Mouse (Mus musculus) monocyte, adult 2 months (primary cell): ENCODE data around the gene Gfy.

Experiments used
- DNase-seq, 2 experiments: peaks; one replicate each; pipeline ENCODE4 v3.0.0; 2022; ENCODE audit warnings: low spot score in 2 of 2, low read depth in 1 of 2

Gene Gfy

GRCm38 (mm10) chr7:45179469-45179868 is at the start of gene Gfy:
TSS of gene Gfy (minus strand) at chr7:45179569.
- no peak for DNase-seq

GRCm38 (mm10) chr7:45229046-45229445 is 49.7 kb upstream of the Gfy start:
- no peak for DNase-seq

GRCm38 (mm10) chr7:45228548-45228947 is 49.2 kb upstream of the Gfy start:
- no peak for DNase-seq

- DNase-seq, result no peak
Observed at GRCm38 (mm10) chr7:45226421-45226820, 47.1 kb upstream of the Gfy start.

- no peak for DNase-seq
Observed at GRCm38 (mm10) chr7:45224826-45225225, 45.5 kb upstream of the Gfy start.

- no peak for DNase-seq
Observed at GRCm38 (mm10) chr7:45221680-45222079, 42.3 kb upstream of the Gfy start.

GRCm38 (mm10) chr7:45216442-45217183 is 37.2 kb upstream of the Gfy start:
- DNase-seq, result no peak

GRCm38 (mm10) chr7:45215673-45216441 is 36.5 kb upstream of the Gfy start, which contains the start of gene Tead2:
TSS of gene Tead2 (plus strand) at chr7:45215753.
- DNase-seq, result no peak

GRCm38 (mm10) chr7:45213708-45214107 is 34.3 kb upstream of the Gfy start:
- DNase-seq, result no peak

GRCm38 (mm10) chr7:45212356-45212755 is 33.0 kb upstream of the Gfy start:
- no peak for DNase-seq

- DNase-seq, result no peak
Observed at GRCm38 (mm10) chr7:45211851-45212251, 32.5 kb upstream of the Gfy start, which contains the start of gene Dkkl1. TSS of gene Dkkl1 (minus strand) at chr7:45212147.

GRCm38 (mm10) chr7:45211070-45211469 is 31.7 kb upstream of the Gfy start:
- no peak for DNase-seq

- DNase-seq, result no peak
Observed at GRCm38 (mm10) chr7:45208260-45208659, 28.9 kb upstream of the Gfy start.

- peak; percentile 44 to 50 for DNase-seq
Observed at GRCm38 (mm10) chr7:45204380-45205143, 25.2 kb upstream of the Gfy start, which contains the start of gene Ccdc155. TSS of gene Ccdc155 (minus strand) at chr7:45204892.

GRCm38 (mm10) chr7:45202654-45203053 is 23.3 kb upstream of the Gfy start:
- DNase-seq, result no peak

- DNase-seq, result no peak
Observed at GRCm38 (mm10) chr7:45198961-45199360, 19.6 kb upstream of the Gfy start.

- peak in 1 of 2 experiments; percentile 47 for DNase-seq
Observed at GRCm38 (mm10) chr7:45198435-45198834, 19.1 kb upstream of the Gfy start.

- no peak for DNase-seq
Observed at GRCm38 (mm10) chr7:45196994-45197393, 17.6 kb upstream of the Gfy start.

GRCm38 (mm10) chr7:45196176-45196535 is 16.8 kb upstream of the Gfy start:
- no peak for DNase-seq

GRCm38 (mm10) chr7:45195341-45196175 is 16.2 kb upstream of the Gfy start:
- no peak for DNase-seq
